Mouse (Mus musculus) myocyte (in vitro differentiated cells): ENCODE measurements at regions not wholly inside any gene's neighbourhood (a gene's known extent, or its start where the extent isn't known, plus 50 kb on each side); places are given as distances from the start of the nearest gene placed in this dataset.

Source experiments
- H3K27me3 ChIP-seq: one replicate; pipeline ENCODE4 v1.6.1; 2011; ENCODE audit not compliant: control insufficient read depth, insufficient read depth, insufficient read length
- H3K36me3 ChIP-seq: one replicate; pipeline ENCODE4 v1.6.1; 2011; ENCODE audit not compliant: control insufficient read depth, insufficient read depth
- H3K4me2 ChIP-seq: one replicate; pipeline ENCODE4 v1.6.1; 2011; ENCODE audit warnings: low read depth, control low read depth
- H3K4me3 ChIP-seq: one replicate; pipeline ENCODE4 v1.5.1; 2011; ENCODE audit warnings: mild to moderate bottlenecking, control low read depth, moderate library complexity
- H3K79me2 ChIP-seq: one replicate; pipeline ENCODE4 v1.6.1; 2011; ENCODE audit not compliant: control insufficient read depth, insufficient read depth
- H3ac ChIP-seq: one replicate; pipeline ENCODE4 v1.6.1; 2011; ENCODE audit not compliant: control insufficient read depth, insufficient read length
- CEBPB ChIP-seq: IDR thresholded peaks from 2 replicates; pipeline ENCODE4 v1.6.1; 2011; ENCODE audit warnings: mild to moderate bottlenecking, moderate library complexity; ENCODE audit not compliant: poor library complexity, insufficient read depth, severe bottlenecking
- E2F4 ChIP-seq: IDR thresholded peaks from one replicate; pipeline ENCODE4 v1.6.1; 2011; ENCODE audit warnings: mild to moderate bottlenecking, control low read depth, moderate library complexity; ENCODE audit not compliant: insufficient read depth
- MAX ChIP-seq: IDR thresholded peaks from one replicate; pipeline ENCODE4 v1.6.1; 2011; ENCODE audit warnings: low read depth, mild to moderate bottlenecking, control low read depth
- MYOD1 ChIP-seq, 3 experiments: IDR thresholded peaks; one replicate each; pipeline ENCODE4 v1.6.1; 2011; ENCODE audit warnings: control low read depth in 2 of 3, low read depth in 2 of 3, mild to moderate bottlenecking in 2 of 3, moderate library complexity in 1 of 3; ENCODE audit not compliant: insufficient read length in 2 of 3, control insufficient read depth in 1 of 3
- MYOG ChIP-seq, 3 experiments: IDR thresholded peaks; one replicate each; pipeline ENCODE4 v1.6.1; 2011; ENCODE audit warnings: control low read depth in 2 of 3, low read depth in 2 of 3, mild to moderate bottlenecking in 2 of 3; ENCODE audit not compliant: insufficient read length in 2 of 3, control insufficient read depth in 1 of 3, insufficient read depth in 1 of 3
- POLR2A ChIP-seq: IDR thresholded peaks from one replicate; pipeline ENCODE4 v1.6.1; 2011; ENCODE audit warnings: low read depth, mild to moderate bottlenecking, control low read depth, moderate library complexity; ENCODE audit not compliant: insufficient read length
- POLR2AphosphoS2 ChIP-seq: IDR thresholded peaks from one replicate; pipeline ENCODE4 v1.6.1; 2011; ENCODE audit warnings: low read depth, control low read depth; ENCODE audit not compliant: insufficient read length
- REST ChIP-seq: IDR thresholded peaks from one replicate; pipeline ENCODE4 v1.6.1; 2011; ENCODE audit warnings: mild to moderate bottlenecking, control low read depth, moderate library complexity; ENCODE audit not compliant: insufficient read depth, insufficient read length
- SRF ChIP-seq: IDR thresholded peaks from one replicate; pipeline ENCODE4 v1.6.1; 2011; ENCODE audit warnings: low read depth; ENCODE audit not compliant: control insufficient read depth, insufficient read length
- TCF12 ChIP-seq: IDR thresholded peaks from one replicate; pipeline ENCODE4 v1.6.1; 2011; ENCODE audit warnings: mild to moderate bottlenecking, control low read depth; ENCODE audit not compliant: poor library complexity, insufficient read depth, severe bottlenecking
- TCF3 ChIP-seq: IDR thresholded peaks from one replicate; pipeline ENCODE4 v1.6.1; 2011; ENCODE audit warnings: low read depth, control low read depth; ENCODE audit not compliant: insufficient read length
- USF1 ChIP-seq: IDR thresholded peaks from one replicate; pipeline ENCODE4 v1.6.1; 2011; ENCODE audit warnings: low read depth, mild to moderate bottlenecking, control low read depth, moderate library complexity

GRCm38 (mm10) chr14:9150841-9151240, 484.8 kb upstream of the 4930452B06Rik start:
- Histone ChIP-seq H3K79me2 (no peaks in the 10 kb centered on the region), H3K27me3 (no peaks in the 10 kb centered on the region), H3ac (no peak overlapping the region), H3K4me3 (no peak overlapping the region), H3K4me2 (no peak overlapping the region), H3K36me3 (no peaks in the 10 kb centered on the region)
- TF ChIP-seq MYOD1 (IDR thresholded peaks at IDR 0.05; ENCODE audit: control insufficient read depth in 1 of 3, insufficient read length in 2 of 3, low read depth in 2 of 3) (no peak), SRF (no peak), E2F4 (no peak), POLR2AphosphoS2 (no peak), USF1 (no peak), MAX (no peak), TCF12 (no peak), REST (no peak), MYOG (IDR thresholded peaks at IDR 0.05; ENCODE audit: control insufficient read depth in 1 of 3, insufficient read depth in 1 of 3, insufficient read length in 2 of 3, low read depth in 2 of 3) (no peak), TCF3 (no peak)

- Histone ChIP-seq H3K36me3 (no peaks in the 10 kb centered on the region), H3K27me3 (no peaks in the 10 kb centered on the region), H3ac (no peak overlapping the region), H3K4me2 (no peak overlapping the region), H3K4me3 (no peak overlapping the region), H3K79me2 (no peaks in the 10 kb centered on the region)
- no peak for TF ChIP-seq MYOG (IDR thresholded peaks at IDR 0.05; ENCODE audit: control insufficient read depth in 1 of 3, insufficient read depth in 1 of 3, insufficient read length in 2 of 3, low read depth in 2 of 3)
Measured at GRCm38 (mm10) chr14:9146595-9147219, 480.7 kb upstream of the 4930452B06Rik start.

DNA sequence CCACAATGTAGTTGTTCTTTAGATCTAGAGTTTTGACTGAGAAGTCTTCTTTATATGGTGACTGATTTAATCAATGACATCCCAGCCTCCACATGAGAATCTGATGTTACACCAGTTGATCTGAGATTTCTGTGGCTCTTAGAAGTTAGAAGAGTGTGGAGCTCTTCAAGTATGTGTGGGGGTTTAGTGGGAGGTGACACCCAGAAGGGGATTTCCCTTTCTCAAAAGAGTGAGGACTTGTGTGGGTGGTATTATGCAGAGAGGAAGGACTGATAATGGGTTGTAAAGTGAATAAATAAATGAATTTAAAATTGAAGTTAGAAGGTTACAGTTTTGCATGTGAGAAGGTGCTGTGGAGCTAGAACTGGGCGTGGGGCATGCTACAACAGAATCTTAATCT, 439.7 kb upstream of the 4930452B06Rik start:
- Histone ChIP-seq H3K36me3 (no peaks in the 10 kb centered on the region), H3K27me3 (no peaks in the 10 kb centered on the region), H3K4me2 (no peak overlapping the region), H3ac (no peak overlapping the region), H3K79me2 (no peaks in the 10 kb centered on the region), H3K4me3 (no peak overlapping the region)
- no peak for TF ChIP-seq MYOD1 (IDR thresholded peaks at IDR 0.05; ENCODE audit: control insufficient read depth in 1 of 3, insufficient read length in 2 of 3, low read depth in 2 of 3)
- TF ChIP-seq MYOG (IDR thresholded peaks at IDR 0.05; ENCODE audit: control insufficient read depth in 1 of 3, insufficient read depth in 1 of 3, insufficient read length in 2 of 3, low read depth in 2 of 3) = no peak
- no peak for TF ChIP-seq POLR2A
- TF ChIP-seq POLR2AphosphoS2 = no peak
- TF ChIP-seq REST = no peak

GRCm38 (mm10) chr14:9089625-9090326, 423.7 kb upstream of the 4930452B06Rik start:
- Histone ChIP-seq H3ac (no peak overlapping the region), H3K4me3 (no peak overlapping the region), H3K4me2 (no peak overlapping the region), H3K36me3 (no peaks in the 10 kb centered on the region), H3K27me3 (no peaks in the 10 kb centered on the region), H3K79me2 (no peaks in the 10 kb centered on the region)
- no peak for TF ChIP-seq CEBPB
- no peak for TF ChIP-seq POLR2A
- no peak for TF ChIP-seq REST
- no peak for TF ChIP-seq MYOD1 (IDR thresholded peaks at IDR 0.05; ENCODE audit: control insufficient read depth in 1 of 3, insufficient read length in 2 of 3, low read depth in 2 of 3)
- no peak for TF ChIP-seq E2F4
- TF ChIP-seq MYOG (IDR thresholded peaks at IDR 0.05; ENCODE audit: control insufficient read depth in 1 of 3, insufficient read depth in 1 of 3, insufficient read length in 2 of 3, low read depth in 2 of 3) = no peak
- TF ChIP-seq SRF = no peak
- TF ChIP-seq TCF12 = no peak
- TF ChIP-seq TCF3 = no peak
- no peak for TF ChIP-seq POLR2AphosphoS2
- no peak for TF ChIP-seq MAX
- TF ChIP-seq USF1 = no peak

GRCm38 (mm10) chr14:9087103-9087502, 421.1 kb upstream of the 4930452B06Rik start:
- no peaks in the 10 kb centered on the region for H3K36me3 ChIP-seq
- TF ChIP-seq TCF12 = no peak
- no peak for TF ChIP-seq TCF3
- TF ChIP-seq MYOD1 (IDR thresholded peaks at IDR 0.05; ENCODE audit: control insufficient read depth in 1 of 3, insufficient read length in 2 of 3, low read depth in 2 of 3) = no peak
- TF ChIP-seq REST = no peak
- no peaks in the 10 kb centered on the region for H3K79me2 ChIP-seq
- H3K4me3 ChIP-seq = no peak overlapping the region
- no peaks in the 10 kb centered on the region for H3K27me3 ChIP-seq
- no peak overlapping the region for H3K4me2 ChIP-seq
- no peak overlapping the region for H3ac ChIP-seq
